Mouse (Mus musculus): ENCODE data around the gene Fbxo6. TPM values are rescaled to one million over a fixed set of nuclear protein-coding genes. Genes with fewer than 3 reads are reported as not detected.
"Not testable (repeated sequence)": the region's sequence is repeated elsewhere in the genome, so short reads cannot be mapped to it uniquely, and the experiment has no call there.

The Fbxo6 gene
- polyA plus RNA-seq (2015; fragmentation: Nextera tagmentation; extraction: Ambion mirVana), result 28.5 and 33.7 TPM in 2 replicates

GRCm38 (mm10) chr4:148151267-148152168 is at the start of gene Fbxo6:
Gene Fbxo6 (minus strand): TSS chr4:148152140.
- Histone ChIP-seq H3K4me2 (ENCODE audit: low read length) (peak within 1 kb of the TSS; percentile 96), H3K27ac (peak within 1 kb of the TSS; percentile 92), H3K36me3 (ENCODE audit: insufficient read depth, low read length) (0 out of 2 replicates have a peak, but pooled peaks cover 9% of the 10 kb centered on the region), H3K4me3 (replicated peaks; ENCODE audit: low read depth, low read length) (peak within 1 kb of the TSS; percentile 63), H3K9me3 (replicated peaks; ENCODE audit: low read length) (no peaks in the 10 kb centered on the region), H3K9ac (ENCODE audit: low read depth, low read length) (peak within 1 kb of the TSS; percentile 76), H3K27me3 (ENCODE audit: insufficient read depth, low read length) (no peaks in the 10 kb centered on the region), H3K4me1 (replicated peaks; ENCODE audit: insufficient read depth, low read length) (peaks cover 14% of the 10 kb centered on the region)
- DNase-seq (ENCODE audit: low spot score) (peak; percentile 95), ATAC-seq (replicated peaks; ENCODE audit: low FRiP score, low read depth) (peak; percentile 90)
- WGBS, result under 1% methylated on average over 44 of the region's 67 CpGs
- TF ChIP-seq CTCF (IDR thresholded peaks at IDR 0.05; ENCODE audit: low read depth), result peak; percentile 76

- ATAC-seq (replicated peaks; ENCODE audit: low FRiP score, low read depth) (no peak), DNase-seq (ENCODE audit: low spot score) (no peak)
- no peaks in the 10 kb centered on the region for H3K36me3 ChIP-seq (ENCODE audit: insufficient read depth, low read length)
- no peak for TF ChIP-seq CTCF (IDR thresholded peaks at IDR 0.05; ENCODE audit: low read depth)
- no peak overlapping the region for H3K4me3 ChIP-seq (replicated peaks; ENCODE audit: low read depth, low read length)
- H3K9ac ChIP-seq (ENCODE audit: low read depth, low read length), result no peak overlapping the region
- H3K27me3 ChIP-seq (ENCODE audit: insufficient read depth, low read length), result no peaks in the 10 kb centered on the region
- H3K27ac ChIP-seq, result no peak overlapping the region
- H3K4me1 ChIP-seq (replicated peaks; ENCODE audit: insufficient read depth, low read length), result no peaks in the 10 kb centered on the region
- H3K4me2 ChIP-seq (ENCODE audit: low read length), result no peak overlapping the region
- no peaks in the 10 kb centered on the region for H3K9me3 ChIP-seq (replicated peaks; ENCODE audit: low read length)
- WGBS, result 30% methylated on average over 10 of the region's 10 CpGs
These were observed 46.8 kb upstream of the Fbxo6 start for GRCm38 (mm10) chr4:148198721-148199120.

GRCm38 (mm10) chr4:148194400-148194799 is 42.5 kb upstream of the Fbxo6 start:
- DNase-seq (ENCODE audit: low spot score) (no peak), ATAC-seq (replicated peaks; ENCODE audit: low FRiP score, low read depth) (no peak)
- H3K36me3 ChIP-seq (ENCODE audit: insufficient read depth, low read length), result no peaks in the 10 kb centered on the region
- H3K4me2 ChIP-seq (ENCODE audit: low read length), result no peak overlapping the region
- no peaks in the 10 kb centered on the region for H3K4me1 ChIP-seq (replicated peaks; ENCODE audit: insufficient read depth, low read length)
- H3K27ac ChIP-seq, result no peak overlapping the region
- H3K4me3 ChIP-seq (replicated peaks; ENCODE audit: low read depth, low read length), result no peak overlapping the region
- no peak overlapping the region for H3K9ac ChIP-seq (ENCODE audit: low read depth, low read length)
- no peak for TF ChIP-seq CTCF (IDR thresholded peaks at IDR 0.05; ENCODE audit: low read depth)
- H3K9me3 ChIP-seq (replicated peaks; ENCODE audit: low read length), result no peaks in the 10 kb centered on the region
- no peaks in the 10 kb centered on the region for H3K27me3 ChIP-seq (ENCODE audit: insufficient read depth, low read length)

GRCm38 (mm10) chr4:148192707-148193245 is 40.8 kb upstream of the Fbxo6 start:
- H3K9me3 ChIP-seq (replicated peaks; ENCODE audit: low read length), result no peaks in the 10 kb centered on the region
- no peak overlapping the region for H3K9ac ChIP-seq (ENCODE audit: low read depth, low read length)
- H3K27me3 ChIP-seq (ENCODE audit: insufficient read depth, low read length), result no peaks in the 10 kb centered on the region
- ATAC-seq (replicated peaks; ENCODE audit: low FRiP score, low read depth), result no peak
- no peak for DNase-seq (ENCODE audit: low spot score)
- TF ChIP-seq CTCF (IDR thresholded peaks at IDR 0.05; ENCODE audit: low read depth), result no peak
- H3K4me1 ChIP-seq (replicated peaks; ENCODE audit: insufficient read depth, low read length), result no peaks in the 10 kb centered on the region
- no peak overlapping the region for H3K27ac ChIP-seq
- H3K4me3 ChIP-seq (replicated peaks; ENCODE audit: low read depth, low read length), result no peak overlapping the region
- H3K4me2 ChIP-seq (ENCODE audit: low read length), result no peak overlapping the region
- no peaks in the 10 kb centered on the region for H3K36me3 ChIP-seq (ENCODE audit: insufficient read depth, low read length)
- 26% methylated on average over 11 of the region's 11 CpGs for WGBS

GRCm38 (mm10) chr4:148188767-148189166 is 36.8 kb upstream of the Fbxo6 start:
- 82% methylated on average over 1 of the region's 1 CpGs for WGBS
- not testable (repeated sequence) for H3K9me3 ChIP-seq (replicated peaks; ENCODE audit: low read length); H3K36me3 ChIP-seq (ENCODE audit: insufficient read depth, low read length); ATAC-seq (replicated peaks; ENCODE audit: low FRiP score, low read depth); H3K4me2 ChIP-seq (ENCODE audit: low read length); DNase-seq (ENCODE audit: low spot score); H3K4me1 ChIP-seq (replicated peaks; ENCODE audit: insufficient read depth, low read length); H3K27me3 ChIP-seq (ENCODE audit: insufficient read depth, low read length); H3K4me3 ChIP-seq (replicated peaks; ENCODE audit: low read depth, low read length); H3K9ac ChIP-seq (ENCODE audit: low read depth, low read length); H3K27ac ChIP-seq

GRCm38 (mm10) chr4:148185819-148186218 is 33.9 kb upstream of the Fbxo6 start:
- Histone ChIP-seq H3K9me3 (replicated peaks; ENCODE audit: low read length) (no peaks in the 10 kb centered on the region), H3K4me1 (replicated peaks; ENCODE audit: insufficient read depth, low read length) (no peaks in the 10 kb centered on the region), H3K36me3 (ENCODE audit: insufficient read depth, low read length) (no peaks in the 10 kb centered on the region), H3K4me3 (replicated peaks; ENCODE audit: low read depth, low read length) (no peak overlapping the region), H3K9ac (ENCODE audit: low read depth, low read length) (no peak overlapping the region), H3K27me3 (ENCODE audit: insufficient read depth, low read length) (no peaks in the 10 kb centered on the region), H3K4me2 (ENCODE audit: low read length) (no peak overlapping the region), H3K27ac (no peak overlapping the region)
- peak; percentile 22; the same call in 1 of the 2 replicates for TF ChIP-seq CTCF (IDR thresholded peaks at IDR 0.05; ENCODE audit: low read depth)
- 68% methylated on average over 4 of the region's 4 CpGs for WGBS
- ATAC-seq (replicated peaks; ENCODE audit: low FRiP score, low read depth), result no peak
- no peak for DNase-seq (ENCODE audit: low spot score)

Data from kidney, postnatal 0 days (tissue).